Mouse (Mus musculus) MN1 (cell line): ENCODE measurements around the gene Tnfsfm13.
"Not testable (repeated sequence)": the region's sequence is repeated elsewhere in the genome, so short reads cannot be mapped to it uniquely, and the experiment has no call there.

ENCODE experiments used
- DNase-seq: peaks from one replicate; pipeline ENCODE4 v3.0.0-alpha.2; 2016; ENCODE audit warnings: low spot score

The Tnfsfm13 gene

GRCm38 (mm10) chr11:69695361-69696181, at the start of gene Tnfsfm13, which contains the start of gene Tnfsf12:
Gene Tnfsfm13, minus strand, starts transcription at chr11:69696098.
Gene Tnfsf12, minus strand, starts transcription at chr11:69695849.
- peak; percentile 71 for DNase-seq

- not testable (repeated sequence) for DNase-seq
Observed at GRCm38 (mm10) chr11:69731408-69731807, 35.5 kb upstream of the Tnfsfm13 start.

GRCm38 (mm10) chr11:69729063-69729462, 33.2 kb upstream of the Tnfsfm13 start:
- DNase-seq, result peak; percentile 44

GRCm38 (mm10) chr11:69725951-69726350, 30.1 kb upstream of the Tnfsfm13 start:
- no peak for DNase-seq

- no peak for DNase-seq
Observed at GRCm38 (mm10) chr11:69723074-69723473, 27.2 kb upstream of the Tnfsfm13 start.

- no peak for DNase-seq
Observed at GRCm38 (mm10) chr11:69720852-69721251, 25.0 kb upstream of the Tnfsfm13 start.

GRCm38 (mm10) chr11:69719423-69719822, 23.5 kb upstream of the Tnfsfm13 start:
- DNase-seq, result no peak

- no peak for DNase-seq
Observed at GRCm38 (mm10) chr11:69718661-69719060, 22.8 kb upstream of the Tnfsfm13 start.

- no peak for DNase-seq
Observed at GRCm38 (mm10) chr11:69716953-69717352, 21.1 kb upstream of the Tnfsfm13 start.

- DNase-seq, result peak; percentile 37
Observed at GRCm38 (mm10) chr11:69715929-69716328, 20.0 kb upstream of the Tnfsfm13 start.

GRCm38 (mm10) chr11:69715482-69715881, 19.6 kb upstream of the Tnfsfm13 start:
- peak; percentile 16 for DNase-seq

GRCm38 (mm10) chr11:69714636-69715329, 18.9 kb upstream of the Tnfsfm13 start:
- DNase-seq, result peak; percentile 75

- DNase-seq, result no peak
Observed at GRCm38 (mm10) chr11:69712954-69713672, 17.2 kb upstream of the Tnfsfm13 start.

- DNase-seq, result no peak
Observed at GRCm38 (mm10) chr11:69711082-69711481, 15.2 kb upstream of the Tnfsfm13 start.

GRCm38 (mm10) chr11:69710470-69710869, 14.6 kb upstream of the Tnfsfm13 start:
- no peak for DNase-seq

GRCm38 (mm10) chr11:69709554-69710446, 13.9 kb upstream of the Tnfsfm13 start:
- DNase-seq, result peak; percentile 18

GRCm38 (mm10) chr11:69708614-69709265, 12.8 kb upstream of the Tnfsfm13 start:
- DNase-seq, result no peak

- no peak for DNase-seq
Observed at GRCm38 (mm10) chr11:69707873-69708381, 12.0 kb upstream of the Tnfsfm13 start.

- no peak for DNase-seq
Observed at GRCm38 (mm10) chr11:69707480-69707847, 11.6 kb upstream of the Tnfsfm13 start.

- peak; percentile 60 for DNase-seq
Observed at GRCm38 (mm10) chr11:69706775-69707479, 11.0 kb upstream of the Tnfsfm13 start.
